Mouse (Mus musculus) heart, embryonic 10.5 days (tissue): ENCODE data around the gene Elovl3. TPM values are rescaled to one million over a fixed set of nuclear protein-coding genes. Genes with fewer than 3 reads are reported as not detected.
A peak's percentile ranks its signal among the peaks of the same experiment; 100 is the strongest.
"Not testable (repeated sequence)": the region's sequence is repeated elsewhere in the genome, so short reads cannot be mapped to it uniquely, and the experiment has no call there.

Experiments
- DNase-seq: peaks from one replicate; pipeline ENCODE4 v3.0.0-alpha.2; 2017; ENCODE audit warnings: low spot score
- H3K27ac ChIP-seq: fragments of 300-500 bp; sonication (generic); 2 replicates; pipeline ENCODE4 v1.5.1; 2016; ENCODE audit warnings: mild to moderate bottlenecking
- H3K27me3 ChIP-seq: fragments of 300-500 bp; sonication (generic); 2 replicates; pipeline ENCODE4 v1.6.1; 2016; ENCODE audit warnings: mild to moderate bottlenecking; ENCODE audit not compliant: poor library complexity, insufficient read depth, severe bottlenecking
- H3K36me3 ChIP-seq: fragments of 300-500 bp; sonication (generic); 2 replicates; pipeline ENCODE4 v1.6.1; 2016; ENCODE audit warnings: mild to moderate bottlenecking, moderate library complexity
- H3K4me1 ChIP-seq: fragments of 300-500 bp; sonication (generic); 2 replicates; pipeline ENCODE4 v1.6.1; 2016; ENCODE audit warnings: mild to moderate bottlenecking
- H3K4me3 ChIP-seq: fragments of 300-500 bp; sonication (generic); 2 replicates; pipeline ENCODE4 v1.5.1; 2016; ENCODE audit warnings: mild to moderate bottlenecking, moderate library complexity
- H3K9me3 ChIP-seq: fragments of 300-500 bp; sonication (generic); 2 replicates; pipeline ENCODE4 v1.6.1; 2016; ENCODE audit warnings: mild to moderate bottlenecking, moderate library complexity
- WGBS: fragments of 180-500 bp; shearing (Covaris S2); methylation state at CpG from one replicate; pipeline ENCODE4 v1.1.7; 2016; 5-methylcytosine and 5-hydroxymethylcytosine counted together
- polyA plus RNA-seq: library from polyadenylated mRNA; unstranded; fragments of >200 nt; fragmentation: Nextera tagmentation; extraction: Ambion mirVana; gene quantifications from 2 replicates; pipeline ENCODE4 v1.2.1, GENCODE M21; 2016

Gene Elovl3
- polyA plus RNA-seq, 1 experiment from 2014 or later, result not detected

DNA sequence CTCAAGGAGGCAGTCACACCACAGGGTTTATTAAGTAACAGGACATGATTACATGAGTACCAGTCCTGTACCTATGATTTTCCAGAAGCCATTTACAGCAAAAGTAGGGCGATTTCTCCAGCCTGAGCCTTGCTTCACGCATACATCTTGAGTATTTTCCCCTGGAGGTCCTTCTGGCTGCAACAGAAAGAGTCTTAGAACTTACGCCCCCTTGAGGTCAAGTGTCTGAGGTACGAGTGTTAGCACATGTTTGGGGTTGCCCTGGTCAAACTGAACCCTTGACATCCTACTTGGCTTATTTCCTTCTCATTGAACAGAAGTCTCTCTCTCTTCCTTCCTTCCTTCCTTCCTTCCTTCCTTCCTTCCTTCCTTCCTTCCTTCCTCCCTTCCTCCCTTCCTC lies 17.1 kb upstream of the Elovl3 start:
- WGBS, result 56% methylated on average over 4 of the region's 4 CpGs
- H3K4me1 ChIP-seq, result 0 out of 2 replicates have a peak, but pooled peaks cover 3% of the 10 kb centered on the region
- no peaks in the 10 kb centered on the region for H3K27me3 ChIP-seq
- DNase-seq, result no peak
- H3K9me3 ChIP-seq, result no peaks in the 10 kb centered on the region
- H3K36me3 ChIP-seq, result no peaks in the 10 kb centered on the region
- no peak overlapping the region for H3K4me3 ChIP-seq
- no peak overlapping the region for H3K27ac ChIP-seq

DNA sequence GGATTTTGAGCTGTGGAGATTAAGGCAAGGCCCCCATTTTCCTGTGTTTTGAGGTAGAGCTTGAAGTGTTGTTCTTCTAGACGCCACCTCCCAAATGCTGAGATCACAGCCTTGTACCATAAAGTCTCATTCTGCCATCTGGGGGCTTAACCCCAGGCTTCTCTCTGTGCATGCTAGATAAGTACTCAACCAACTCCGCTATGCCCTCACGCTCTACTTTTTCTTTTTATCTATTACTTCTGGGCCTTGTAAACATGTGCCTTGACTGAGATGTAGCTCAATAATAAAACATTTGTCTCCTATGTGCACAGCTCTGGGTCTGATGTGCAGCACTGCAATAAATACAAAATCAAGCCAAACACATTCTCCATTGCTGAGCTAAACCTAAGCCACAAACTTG lies 12.2 kb upstream of the Elovl3 start:
- Histone ChIP-seq H3K4me1 (no peaks in the 10 kb centered on the region), H3K36me3 (no peaks in the 10 kb centered on the region), H3K9me3 (no peaks in the 10 kb centered on the region), H3K27me3 (no peaks in the 10 kb centered on the region), H3K27ac (no peak overlapping the region), H3K4me3 (no peak overlapping the region)
- 83% methylated on average over 3 of the region's 3 CpGs for WGBS
- DNase-seq, result no peak

GRCm38 (mm10) chr19:46120872-46121271 lies 10.8 kb upstream of the Elovl3 start:
- 0 out of 2 replicates have a peak, but pooled peaks cover under 1% of the 10 kb centered on the region for H3K27me3 ChIP-seq
- no peaks in the 10 kb centered on the region for H3K9me3 ChIP-seq
- H3K4me3 ChIP-seq, result no peak overlapping the region
- H3K4me1 ChIP-seq, result no peaks in the 10 kb centered on the region
- WGBS, result 67% methylated on average over 6 of the region's 6 CpGs
- no peak overlapping the region for H3K27ac ChIP-seq
- no peak for DNase-seq
- H3K36me3 ChIP-seq, result no peaks in the 10 kb centered on the region

GRCm38 (mm10) chr19:46123876-46124275 lies 7.8 kb upstream of the Elovl3 start:
- H3K27me3 ChIP-seq, result peaks cover 19% of the 10 kb centered on the region; the same call in 1 of the 2 replicates
- DNase-seq, result no peak
- no peaks in the 10 kb centered on the region for H3K4me1 ChIP-seq
- no peaks in the 10 kb centered on the region for H3K36me3 ChIP-seq
- no peak overlapping the region for H3K4me3 ChIP-seq
- H3K27ac ChIP-seq, result no peak overlapping the region
- no peaks in the 10 kb centered on the region for H3K9me3 ChIP-seq
- 77% methylated on average over 3 of the region's 3 CpGs for WGBS

DNA sequence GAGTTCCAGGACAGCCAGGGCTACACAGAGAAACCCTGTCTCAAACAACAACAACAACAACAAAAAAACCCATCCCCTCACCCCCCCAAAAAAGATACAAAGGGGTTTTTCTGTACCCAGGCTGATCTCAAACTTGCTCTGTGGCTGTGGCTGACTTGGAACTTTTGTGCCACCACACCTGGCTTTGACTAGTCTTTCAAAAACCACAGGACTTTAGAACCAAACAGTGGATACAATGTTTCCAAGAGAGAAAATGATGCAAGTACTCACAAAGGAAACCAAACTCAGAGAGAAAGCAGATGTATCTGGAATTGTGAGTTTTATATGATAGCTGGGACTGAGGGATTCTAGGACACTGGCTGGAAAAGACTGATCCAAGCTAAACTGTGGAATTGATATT lies 7.0 kb upstream of the Elovl3 start:
- H3K27ac ChIP-seq, result no peak overlapping the region
- no peaks in the 10 kb centered on the region for H3K9me3 ChIP-seq
- H3K27me3 ChIP-seq, result peaks cover 19% of the 10 kb centered on the region; the same call in 1 of the 2 replicates
- H3K4me1 ChIP-seq, result no peaks in the 10 kb centered on the region
- no peaks in the 10 kb centered on the region for H3K36me3 ChIP-seq
- peak; percentile 60 for DNase-seq
- H3K4me3 ChIP-seq, result no peak overlapping the region

- Histone ChIP-seq H3K4me1 (no peaks in the 10 kb centered on the region), H3K4me3 (no peak overlapping the region), H3K9me3 (no peaks in the 10 kb centered on the region), H3K27me3 (peaks cover 32% of the 10 kb centered on the region), H3K36me3 (no peaks in the 10 kb centered on the region), H3K27ac (no peak overlapping the region)
- WGBS, result 81% methylated on average over 4 of the region's 4 CpGs
- peak; percentile 68 for DNase-seq
Measured at GRCm38 (mm10) chr19:46126301-46126700, 5.4 kb upstream of the Elovl3 start.

- H3K4me3 ChIP-seq, H3K9me3 ChIP-seq, H3K36me3 ChIP-seq, DNase-seq, H3K27ac ChIP-seq, H3K4me1 ChIP-seq: not testable (repeated sequence)
- 72% methylated on average over 6 of the region's 6 CpGs for WGBS
- peaks cover 67% of the 10 kb centered on the region for H3K27me3 ChIP-seq
Measured at GRCm38 (mm10) chr19:46129737-46130136, 2.0 kb upstream of the Elovl3 start.

- Histone ChIP-seq H3K36me3 (no peaks in the 10 kb centered on the region), H3K27ac (no peak overlapping the region), H3K4me1 (peaks cover 19% of the 10 kb centered on the region), H3K4me3 (peak overlapping the region; percentile 42), H3K27me3 (peaks cover 75% of the 10 kb centered on the region), H3K9me3 (no peaks in the 10 kb centered on the region)
- DNase-seq, result no peak
- WGBS, result 8% methylated on average over 8 of the region's 8 CpGs
Measured at GRCm38 (mm10) chr19:46131283-46131682, 414 bp upstream of the Elovl3 start.

DNA sequence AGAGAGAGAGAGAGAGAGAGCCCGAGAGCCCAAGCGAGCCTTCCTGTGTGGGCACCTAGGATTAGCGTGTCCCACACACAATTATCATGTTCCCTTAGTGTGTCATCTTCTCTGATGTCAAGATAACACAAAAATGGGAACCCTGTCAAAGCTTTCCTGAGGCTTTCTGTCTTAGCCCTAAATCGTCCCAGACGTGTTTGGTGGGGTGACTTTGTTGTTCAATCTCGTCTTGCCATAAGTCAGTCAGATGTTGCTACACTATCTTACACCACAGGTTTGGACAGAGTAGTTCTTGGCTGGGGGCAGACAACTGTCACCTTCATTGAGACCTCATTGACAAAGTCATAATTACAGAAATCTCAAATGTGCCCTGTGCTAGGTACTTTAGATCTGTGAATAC lies 880 bp downstream of the Elovl3 start:
- H3K27ac ChIP-seq, result no peak overlapping the region
- H3K9me3 ChIP-seq, result no peaks in the 10 kb centered on the region
- no peak for DNase-seq
- H3K4me3 ChIP-seq, result no peak overlapping the region
- WGBS, result 51% methylated on average over 6 of the region's 6 CpGs
- peaks cover 30% of the 10 kb centered on the region for H3K4me1 ChIP-seq
- H3K36me3 ChIP-seq, result no peaks in the 10 kb centered on the region
- peaks cover 82% of the 10 kb centered on the region for H3K27me3 ChIP-seq

DNA sequence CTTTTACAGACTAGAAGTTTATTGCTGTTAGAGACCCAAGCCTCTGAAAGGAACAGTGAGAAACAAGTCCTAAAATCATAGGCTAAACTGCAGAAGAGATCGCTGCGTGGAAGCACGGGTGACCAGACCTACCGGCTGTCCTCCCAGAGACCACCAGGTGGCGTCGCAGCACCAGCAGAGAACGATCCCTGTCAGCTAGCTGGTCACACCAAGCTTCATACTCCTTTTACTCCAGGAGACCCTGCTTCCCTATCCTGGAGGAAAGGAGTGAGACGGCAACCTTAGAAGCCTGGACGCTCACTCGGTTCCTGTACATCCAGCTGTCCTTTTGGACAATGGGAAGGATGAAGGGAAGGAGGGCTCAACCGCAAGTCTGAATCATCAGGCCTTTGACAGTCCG lies 3.6 kb downstream of the Elovl3 start:
- Histone ChIP-seq H3K27ac (no peak overlapping the region), H3K4me1 (peaks cover 34% of the 10 kb centered on the region), H3K9me3 (no peaks in the 10 kb centered on the region), H3K36me3 (no peaks in the 10 kb centered on the region), H3K4me3 (peak overlapping the region; percentile 68), H3K27me3 (peaks cover 96% of the 10 kb centered on the region)
- WGBS, result under 1% methylated on average over 12 of the region's 12 CpGs
- DNase-seq, result peak; percentile 92

DNA sequence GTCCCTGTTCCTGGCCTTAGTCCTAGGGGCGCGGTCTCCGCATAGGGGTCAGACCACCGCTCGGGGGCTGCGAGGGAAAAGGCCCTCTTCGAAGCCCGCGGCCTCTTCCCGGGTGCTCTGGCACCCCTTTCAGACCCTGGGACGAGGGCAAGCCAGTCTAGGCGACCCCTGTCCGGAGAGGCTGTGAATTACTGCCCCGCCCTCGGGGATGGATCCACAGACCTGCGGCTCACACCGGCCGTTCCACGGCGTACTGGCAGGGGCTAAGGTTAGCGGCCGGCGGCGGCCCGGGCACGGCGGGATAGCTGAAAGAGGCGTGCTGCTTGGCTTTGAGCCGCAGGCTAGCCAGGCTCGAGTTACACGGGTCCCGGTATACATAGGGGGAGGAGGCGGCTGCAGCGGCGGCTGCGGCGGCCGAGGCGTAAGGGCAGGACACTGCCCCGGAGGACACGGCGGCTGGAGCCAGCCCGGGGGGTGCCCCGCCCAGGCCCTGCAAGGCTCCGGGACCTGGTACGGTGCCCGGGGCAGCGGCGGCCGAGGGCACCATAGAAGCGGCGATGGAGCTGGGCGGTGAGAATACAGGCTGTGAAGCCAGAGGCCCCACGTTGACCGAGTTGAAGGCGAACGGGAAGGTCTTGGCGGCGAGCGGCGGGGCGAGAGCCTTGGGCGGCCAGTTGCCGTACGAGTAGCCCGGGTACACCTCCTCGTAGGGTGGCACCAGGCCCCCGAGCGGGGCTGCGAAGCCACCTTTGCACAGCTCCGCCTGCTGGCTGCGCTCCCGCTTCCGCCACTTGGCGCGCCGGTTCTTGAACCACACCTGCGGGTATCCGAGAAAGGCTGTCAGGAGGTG lies 4.3 kb downstream of the Elovl3 start:
- Histone ChIP-seq H3K9me3 (no peaks in the 10 kb centered on the region), H3K27ac (peak overlapping the region; percentile 1), H3K4me1 (peaks cover 41% of the 10 kb centered on the region), H3K36me3 (no peaks in the 10 kb centered on the region), H3K27me3 (peaks cover 95% of the 10 kb centered on the region), H3K4me3 (peak overlapping the region; percentile 68)
- WGBS, result 1% methylated on average over 79 of the region's 79 CpGs
- DNase-seq, result peak; percentile 84

DNA sequence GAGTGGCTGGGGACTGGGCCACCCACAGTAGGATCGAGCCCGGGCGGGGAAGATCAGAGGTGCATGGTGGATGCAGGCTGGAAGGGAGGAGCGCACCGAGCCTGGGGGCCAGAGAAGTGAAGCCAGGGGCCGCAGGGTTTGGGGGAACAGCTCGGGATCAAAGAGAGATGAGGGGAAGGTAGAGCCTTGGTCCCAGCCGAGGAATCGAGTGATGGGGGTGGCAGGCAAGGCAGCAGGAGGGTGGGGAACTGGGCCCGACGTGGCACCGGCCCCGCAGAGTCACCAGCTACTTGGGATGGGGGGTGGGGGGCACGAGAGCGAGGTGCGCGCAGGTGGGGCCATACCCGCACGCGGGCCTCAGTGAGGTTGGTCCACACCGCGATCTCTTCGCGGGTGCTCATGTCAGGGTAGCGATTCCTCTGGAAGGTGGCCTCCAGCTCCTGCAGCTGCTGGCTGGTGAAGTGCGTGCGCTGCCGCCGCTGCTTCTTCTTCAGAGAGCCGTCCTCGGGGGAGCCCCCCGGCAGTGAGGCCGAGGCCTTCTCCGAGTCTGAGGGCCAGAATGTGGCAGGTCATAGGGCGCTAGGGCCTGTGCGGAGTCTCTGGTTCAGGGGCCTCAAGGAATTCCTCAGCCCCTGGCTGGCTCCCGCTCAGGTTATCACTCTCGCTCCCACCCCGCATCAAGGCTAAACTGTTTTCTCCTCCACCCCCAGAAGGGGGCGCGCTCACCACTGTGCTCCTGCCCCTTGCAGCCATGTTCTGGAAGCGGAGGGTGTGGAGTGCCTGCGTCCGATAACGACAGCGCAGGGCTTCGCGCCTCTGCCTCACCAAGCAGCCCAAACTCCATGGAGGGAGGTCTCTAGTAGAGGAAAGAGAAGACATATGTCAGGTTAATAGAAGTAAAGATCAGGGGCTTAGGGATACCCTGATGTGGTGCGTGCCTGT lies 5.2 kb downstream of the Elovl3 start:
- 2% methylated on average over 49 of the region's 49 CpGs for WGBS
- Histone ChIP-seq H3K9me3 (no peaks in the 10 kb centered on the region), H3K4me3 (peak overlapping the region; percentile 68), H3K27me3 (peaks cover 95% of the 10 kb centered on the region), H3K27ac (peak overlapping the region; percentile 1), H3K36me3 (no peaks in the 10 kb centered on the region), H3K4me1 (peaks cover 46% of the 10 kb centered on the region)
- peak; percentile 90 for DNase-seq

DNA sequence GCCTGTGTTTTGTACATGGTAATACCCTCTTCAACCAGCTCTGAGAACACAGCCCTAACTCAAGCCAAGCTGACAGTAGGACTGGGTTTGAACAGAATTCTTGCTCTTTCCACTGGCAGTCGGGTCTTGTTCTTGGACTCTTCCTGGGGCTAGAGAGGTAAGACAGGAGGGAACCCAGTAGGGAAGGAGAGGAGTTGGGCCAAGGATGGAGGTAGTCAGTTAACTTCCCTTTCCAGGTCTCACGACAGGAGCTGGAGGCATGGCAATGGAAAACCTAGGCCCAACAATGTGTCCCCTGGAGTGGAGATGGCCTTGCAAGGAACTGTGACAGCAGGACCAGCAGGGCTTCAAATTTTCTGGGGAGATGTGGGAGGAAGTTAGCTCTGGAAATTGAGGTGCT lies 8.6 kb downstream of the Elovl3 start:
- Histone ChIP-seq H3K4me1 (peaks cover 46% of the 10 kb centered on the region), H3K9me3 (no peaks in the 10 kb centered on the region), H3K27me3 (peaks cover 95% of the 10 kb centered on the region), H3K27ac (peak overlapping the region; percentile 77), H3K36me3 (no peaks in the 10 kb centered on the region), H3K4me3 (0 out of 2 replicates have a peak overlapping the region, but pooled peaks have one; percentile 6)
- WGBS, result 64% methylated on average over 2 of the region's 2 CpGs
- DNase-seq, result no peak
